Mouse (Mus musculus) lung, postnatal 4 days (tissue): ENCODE results near the gene Vav3.
"Not testable (repeated sequence)": the region's sequence is repeated elsewhere in the genome, so short reads cannot be mapped to it uniquely, and the experiment has no call there.

ENCODE experiments used
- DNase-seq, 2 experiments: peaks; one replicate each; pipeline ENCODE4 v3.0.0; 2021

Gene Vav3

GRCm38 (mm10) chr3:109448249-109448648 is 107.8 kb downstream of the Vav3 start:
- DNase-seq, result not testable (repeated sequence)

DNA sequence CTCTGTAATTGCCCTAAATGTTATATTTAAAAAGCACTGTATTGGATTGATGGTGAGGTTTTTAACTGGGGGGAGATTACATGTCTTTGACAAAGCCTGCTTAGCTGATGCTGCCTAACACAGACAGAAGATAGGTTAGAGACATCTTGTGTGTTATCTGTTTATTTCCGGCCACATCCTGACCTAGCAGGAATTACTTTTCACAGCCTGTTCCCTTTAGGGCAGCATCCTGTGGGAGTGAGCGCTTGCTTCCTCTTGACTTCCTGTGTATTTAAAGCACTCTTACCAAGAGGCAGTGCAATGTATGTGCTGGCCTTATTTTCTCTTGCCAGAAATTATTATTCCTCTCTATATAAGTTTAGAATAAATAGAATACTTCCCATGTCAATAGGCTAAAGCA is 111.5 kb downstream of the Vav3 start:
- no peak for DNase-seq

DNA sequence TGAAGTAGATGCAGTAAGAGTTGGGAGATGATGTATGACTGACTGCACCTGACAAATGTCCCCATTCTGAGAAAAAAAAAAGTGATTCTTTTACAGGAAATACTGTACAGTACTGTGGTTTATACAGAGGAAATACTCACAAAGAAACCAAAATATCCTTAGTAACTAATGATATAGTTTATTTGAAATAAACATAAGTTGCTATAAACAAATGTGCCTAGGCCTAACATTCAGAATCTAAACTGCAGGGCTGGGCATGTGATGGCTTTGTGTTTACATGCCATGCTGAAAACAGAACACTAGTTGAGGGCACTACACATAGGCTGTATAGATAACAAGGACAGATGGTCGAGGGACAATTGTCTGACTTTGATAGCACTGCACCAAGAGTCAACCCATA is 114.2 kb downstream of the Vav3 start:
- DNase-seq, result peak in 1 of 2 experiments; percentile 26

- no peak for DNase-seq
These were observed 115.9 kb downstream of the Vav3 start for GRCm38 (mm10) chr3:109456340-109456739.

GRCm38 (mm10) chr3:109463684-109464083 is 123.2 kb downstream of the Vav3 start:
- no peak for DNase-seq

DNA sequence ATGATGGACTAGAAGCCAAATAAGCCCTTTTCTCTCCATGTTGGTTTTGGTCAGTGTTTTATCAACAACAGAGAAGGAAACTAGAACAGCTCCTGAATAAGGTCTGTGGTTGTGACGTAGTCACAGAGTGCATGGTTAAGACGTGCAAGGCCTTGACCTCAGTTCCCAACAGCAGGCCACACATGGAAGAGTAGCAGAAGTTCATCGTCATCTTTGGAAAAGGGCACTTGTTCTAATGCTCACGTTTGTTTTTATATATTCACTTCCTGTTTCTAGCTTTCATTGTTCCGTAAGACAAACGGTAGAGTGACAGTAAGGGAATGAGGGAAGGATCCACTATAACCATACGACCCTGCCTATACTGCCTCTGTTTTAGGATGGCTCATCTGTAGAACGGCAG is 124.1 kb downstream of the Vav3 start:
- DNase-seq, result no peak

GRCm38 (mm10) chr3:109466541-109466940 is 126.1 kb downstream of the Vav3 start:
- no peak for DNase-seq

GRCm38 (mm10) chr3:109467288-109467687 is 126.8 kb downstream of the Vav3 start:
- DNase-seq, result no peak

- DNase-seq, result peak; percentile 34 to 51
These were observed 129.0 kb downstream of the Vav3 start for GRCm38 (mm10) chr3:109469465-109469864.

DNA sequence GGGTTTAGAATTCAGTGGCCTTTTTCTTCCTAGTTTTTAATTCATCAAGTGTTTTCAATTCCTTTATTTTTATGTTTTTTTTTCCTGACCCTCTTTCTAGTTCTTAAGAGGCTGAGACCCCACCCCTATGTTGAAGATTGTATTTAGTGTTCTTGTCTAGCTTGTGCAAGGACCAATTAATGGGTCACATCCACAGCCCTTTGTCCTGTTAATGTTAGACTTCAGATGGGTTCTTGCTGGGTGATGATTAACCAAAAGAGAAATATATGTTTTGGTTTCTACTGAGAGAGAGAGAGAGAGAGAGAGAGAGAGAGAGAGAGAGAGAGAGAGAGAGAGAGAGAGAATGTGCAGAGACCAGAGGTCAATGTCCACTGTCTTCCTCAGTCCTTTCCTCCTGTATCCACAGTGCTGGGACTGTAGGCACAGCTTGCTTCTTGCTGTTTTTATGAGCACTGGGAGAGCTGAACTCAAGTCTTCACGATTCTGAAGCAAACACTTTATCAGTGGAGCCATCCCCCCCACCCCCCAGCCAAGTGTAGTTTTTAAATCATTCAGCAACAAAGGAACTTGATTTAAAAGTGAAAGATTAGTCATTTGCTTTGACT is 130.3 kb downstream of the Vav3 start:
- no peak for DNase-seq

GRCm38 (mm10) chr3:109476521-109476920 is 136.1 kb downstream of the Vav3 start:
- no peak for DNase-seq

GRCm38 (mm10) chr3:109478297-109478696 is 137.8 kb downstream of the Vav3 start:
- DNase-seq, result no peak

- peak; percentile 33 to 65 for DNase-seq
These were observed 140.2 kb downstream of the Vav3 start for GRCm38 (mm10) chr3:109480625-109481024.

DNA sequence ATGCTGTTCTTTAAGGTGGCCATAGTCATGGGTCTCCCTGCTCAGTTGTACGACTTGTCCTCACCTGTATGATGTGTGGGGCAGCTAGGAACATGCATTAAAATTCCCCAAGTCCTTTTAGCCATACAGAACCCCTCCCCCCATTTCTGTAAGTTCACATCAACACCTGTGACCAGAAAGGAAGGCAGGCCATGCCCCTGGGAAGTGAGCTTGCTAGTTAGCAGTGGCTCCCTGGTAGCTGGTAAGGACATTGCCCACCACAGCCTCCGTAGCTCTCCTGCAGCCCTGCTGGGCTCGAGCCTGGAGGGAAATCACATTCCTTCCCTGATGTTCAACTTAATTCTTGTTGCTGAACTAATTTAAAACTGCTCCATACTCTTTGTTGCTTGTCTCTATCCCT is 146.3 kb downstream of the Vav3 start:
- DNase-seq, result no peak

DNA sequence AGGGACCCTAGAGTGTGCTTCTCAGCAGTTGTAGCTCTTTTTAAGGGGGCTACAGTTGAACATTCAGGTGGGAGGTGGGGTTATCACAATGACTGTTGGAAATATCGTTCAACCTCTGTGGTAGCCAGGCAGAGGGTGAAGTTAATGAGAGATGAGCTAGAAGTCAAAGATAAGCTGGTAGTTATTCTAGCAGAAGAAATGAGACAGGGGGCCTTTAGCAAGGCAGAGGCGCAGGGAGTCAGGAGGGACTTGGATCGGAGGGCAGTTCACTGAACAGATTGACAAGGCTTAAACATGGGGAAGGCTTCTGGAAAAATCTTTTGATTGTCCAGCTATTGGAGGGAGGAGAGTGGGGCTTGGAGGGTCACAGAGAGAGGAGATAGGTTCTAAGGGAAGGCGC is 147.4 kb downstream of the Vav3 start:
- DNase-seq, result no peak

DNA sequence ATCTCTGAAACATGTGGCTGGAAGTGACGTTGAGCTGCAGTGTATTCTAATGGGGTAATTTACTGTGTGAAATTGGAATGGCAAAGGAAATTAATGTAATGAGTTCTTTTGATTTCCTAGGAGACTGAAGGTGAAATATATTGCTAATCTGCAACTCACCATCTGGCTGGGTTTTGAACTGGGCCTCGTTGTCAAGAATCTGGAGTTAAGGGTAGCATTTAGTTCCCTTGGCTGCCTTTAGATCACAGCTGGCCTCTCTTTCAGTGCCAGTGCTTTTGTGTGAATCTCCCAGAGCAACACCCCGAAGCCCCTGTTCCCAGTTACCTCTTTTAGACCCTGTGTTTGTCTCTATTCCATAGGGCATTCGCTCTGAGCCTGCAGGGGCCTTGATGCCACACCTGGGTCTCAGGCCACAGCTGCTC is 148.3 kb downstream of the Vav3 start:
- DNase-seq, result no peak

- no peak for DNase-seq
These were observed 150.3 kb downstream of the Vav3 start for GRCm38 (mm10) chr3:109490561-109491296.

- DNase-seq, result peak in 1 of 2 experiments; percentile 74
These were observed 151.1 kb downstream of the Vav3 start for GRCm38 (mm10) chr3:109491568-109491967.

- DNase-seq, result no peak
These were observed 156.0 kb downstream of the Vav3 start for GRCm38 (mm10) chr3:109496461-109496860.

GRCm38 (mm10) chr3:109497074-109497473 is 156.6 kb downstream of the Vav3 start:
- DNase-seq, result no peak

DNA sequence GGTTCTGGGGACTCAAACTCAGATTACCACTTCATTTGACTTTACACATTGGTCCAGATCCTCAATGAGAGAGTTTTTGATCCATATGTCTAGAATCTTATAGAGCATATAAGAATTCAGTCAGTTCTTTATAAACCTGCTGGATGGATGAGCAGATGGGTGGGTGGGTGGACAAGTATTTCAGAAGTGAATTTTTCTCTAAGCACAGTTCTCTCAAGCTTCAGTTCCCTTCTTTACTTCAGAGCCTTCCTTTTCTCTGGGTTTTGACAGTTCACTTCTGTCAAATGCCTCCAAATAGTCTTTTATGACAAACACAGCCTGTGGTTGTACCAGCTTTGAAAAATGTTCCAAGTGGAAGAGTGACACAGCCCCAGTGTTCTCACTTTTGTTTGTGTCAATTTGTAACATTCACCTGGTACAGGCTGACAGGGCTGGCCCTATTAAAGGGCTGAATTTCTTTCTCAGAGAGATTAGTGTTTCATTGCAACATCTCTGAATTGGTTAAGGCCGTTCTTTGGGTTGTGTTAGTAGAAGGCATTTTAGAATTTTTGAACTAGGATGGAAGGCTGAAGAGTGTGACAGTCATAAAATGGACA is 159.5 kb downstream of the Vav3 start:
- DNase-seq, result no peak

DNA sequence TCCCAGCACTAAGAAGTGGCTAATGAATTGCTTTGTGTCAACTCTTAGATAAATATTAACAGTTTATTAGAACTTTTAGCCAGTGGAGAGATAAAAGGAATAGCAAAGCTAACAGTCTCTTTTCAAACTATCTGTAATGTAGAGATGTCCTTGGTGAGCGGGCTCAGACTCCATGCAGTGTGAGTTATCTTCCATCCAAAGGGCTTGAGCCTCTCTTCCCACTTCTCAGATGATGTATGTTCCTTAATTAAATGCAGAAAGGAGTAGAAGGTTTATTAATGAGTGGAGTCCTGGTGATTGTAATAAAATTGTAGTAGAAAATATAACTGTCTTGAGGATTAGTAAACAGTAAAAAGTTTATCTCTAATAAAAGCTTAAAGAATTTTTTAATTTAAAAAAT is 169.3 kb downstream of the Vav3 start:
- DNase-seq, result no peak

GRCm38 (mm10) chr3:109511849-109512248 is 171.4 kb downstream of the Vav3 start:
- DNase-seq, result no peak

DNA sequence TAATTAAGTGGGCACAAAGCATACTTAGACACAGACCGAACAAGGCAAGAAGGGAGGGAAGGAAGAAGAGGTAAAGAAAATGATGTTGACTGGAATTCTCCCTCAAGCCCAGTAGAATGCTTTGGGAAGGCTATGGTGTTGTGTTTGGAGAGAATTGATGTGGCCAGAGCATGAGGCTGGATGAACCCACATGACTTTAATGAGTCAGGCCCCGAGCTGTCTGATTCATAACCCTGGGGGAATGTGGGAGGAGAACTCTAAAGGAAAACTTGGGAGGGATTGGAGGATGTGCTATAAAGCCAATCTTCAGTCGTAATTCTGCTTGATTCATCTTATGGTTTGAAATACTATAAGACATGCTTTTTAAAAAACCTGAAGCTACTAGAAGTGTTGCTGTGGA is 175.0 kb downstream of the Vav3 start:
- DNase-seq, result no peak
